Mouse (Mus musculus): ENCODE measurements around the gene Inhbc.

DNA sequence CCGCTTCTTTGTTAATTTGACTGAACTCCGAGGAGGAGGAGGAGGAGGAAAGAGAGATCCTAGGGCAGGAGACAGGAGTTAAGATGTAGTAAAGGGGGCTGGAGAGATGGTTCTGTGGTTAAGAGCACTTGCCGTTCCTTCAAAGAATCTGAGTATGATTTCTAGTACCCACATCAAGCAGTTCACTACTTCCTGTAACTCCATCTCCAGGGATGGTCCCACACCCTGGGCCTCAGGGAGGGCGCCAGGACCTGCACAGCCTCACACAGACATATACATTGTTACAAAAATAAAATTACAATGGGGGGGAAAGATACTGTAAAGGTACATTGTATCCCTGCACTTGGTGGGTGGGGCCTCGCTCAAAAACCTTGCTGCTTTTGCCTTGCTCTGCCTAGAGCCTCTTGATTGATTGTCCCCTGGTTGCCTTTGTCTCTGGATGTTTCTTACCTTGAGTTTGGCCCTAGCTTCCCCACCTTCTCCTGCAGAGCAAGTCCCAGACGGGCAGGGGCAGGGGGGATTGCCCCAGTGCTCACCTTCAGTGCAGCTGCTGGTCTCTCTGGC, 32.6 kb downstream of the Inhbc start:
- TF ChIP-seq POLR2A (IDR thresholded peaks at IDR 0.05; ENCODE audit: borderline replicate concordance, extremely low read depth, insufficient read depth, insufficient read length, poor library complexity, severe bottlenecking) (no peak), CTCF (IDR thresholded peaks at IDR 0.05; ENCODE audit: borderline replicate concordance, extremely low read depth, insufficient read depth, insufficient read length) (no peak)
